Mouse (Mus musculus) myocyte (in vitro differentiated cells): ENCODE results near the gene Zfp106. TPM values are rescaled to one million over a fixed set of nuclear protein-coding genes. Genes with fewer than 3 reads are reported as not detected.

Experiments used
- H3K27me3 ChIP-seq: one replicate; pipeline ENCODE4 v1.6.1; 2011; ENCODE audit not compliant: control insufficient read depth, insufficient read depth, insufficient read length
- H3K36me3 ChIP-seq: one replicate; pipeline ENCODE4 v1.6.1; 2011; ENCODE audit not compliant: control insufficient read depth, insufficient read depth
- H3K4me2 ChIP-seq: one replicate; pipeline ENCODE4 v1.6.1; 2011; ENCODE audit warnings: low read depth, control low read depth
- H3K4me3 ChIP-seq: one replicate; pipeline ENCODE4 v1.5.1; 2011; ENCODE audit warnings: mild to moderate bottlenecking, control low read depth, moderate library complexity
- H3K79me2 ChIP-seq: one replicate; pipeline ENCODE4 v1.6.1; 2011; ENCODE audit not compliant: control insufficient read depth, insufficient read depth
- H3ac ChIP-seq: one replicate; pipeline ENCODE4 v1.6.1; 2011; ENCODE audit not compliant: control insufficient read depth, insufficient read length
- CEBPB ChIP-seq: IDR thresholded peaks from 2 replicates; pipeline ENCODE4 v1.6.1; 2011; ENCODE audit warnings: mild to moderate bottlenecking, moderate library complexity; ENCODE audit not compliant: poor library complexity, insufficient read depth, severe bottlenecking
- E2F4 ChIP-seq: IDR thresholded peaks from one replicate; pipeline ENCODE4 v1.6.1; 2011; ENCODE audit warnings: mild to moderate bottlenecking, control low read depth, moderate library complexity; ENCODE audit not compliant: insufficient read depth
- MAX ChIP-seq: IDR thresholded peaks from one replicate; pipeline ENCODE4 v1.6.1; 2011; ENCODE audit warnings: low read depth, mild to moderate bottlenecking, control low read depth
- MYOD1 ChIP-seq, 3 experiments: IDR thresholded peaks; one replicate each; pipeline ENCODE4 v1.6.1; 2011; ENCODE audit warnings: control low read depth in 2 of 3, low read depth in 2 of 3, mild to moderate bottlenecking in 2 of 3, moderate library complexity in 1 of 3; ENCODE audit not compliant: insufficient read length in 2 of 3, control insufficient read depth in 1 of 3
- MYOG ChIP-seq, 3 experiments: IDR thresholded peaks; one replicate each; pipeline ENCODE4 v1.6.1; 2011; ENCODE audit warnings: control low read depth in 2 of 3, low read depth in 2 of 3, mild to moderate bottlenecking in 2 of 3; ENCODE audit not compliant: insufficient read length in 2 of 3, control insufficient read depth in 1 of 3, insufficient read depth in 1 of 3
- POLR2A ChIP-seq: IDR thresholded peaks from one replicate; pipeline ENCODE4 v1.6.1; 2011; ENCODE audit warnings: low read depth, mild to moderate bottlenecking, control low read depth, moderate library complexity; ENCODE audit not compliant: insufficient read length
- POLR2AphosphoS2 ChIP-seq: IDR thresholded peaks from one replicate; pipeline ENCODE4 v1.6.1; 2011; ENCODE audit warnings: low read depth, control low read depth; ENCODE audit not compliant: insufficient read length
- REST ChIP-seq: IDR thresholded peaks from one replicate; pipeline ENCODE4 v1.6.1; 2011; ENCODE audit warnings: mild to moderate bottlenecking, control low read depth, moderate library complexity; ENCODE audit not compliant: insufficient read depth, insufficient read length
- SRF ChIP-seq: IDR thresholded peaks from one replicate; pipeline ENCODE4 v1.6.1; 2011; ENCODE audit warnings: low read depth; ENCODE audit not compliant: control insufficient read depth, insufficient read length
- TCF12 ChIP-seq: IDR thresholded peaks from one replicate; pipeline ENCODE4 v1.6.1; 2011; ENCODE audit warnings: mild to moderate bottlenecking, control low read depth; ENCODE audit not compliant: poor library complexity, insufficient read depth, severe bottlenecking
- TCF3 ChIP-seq: IDR thresholded peaks from one replicate; pipeline ENCODE4 v1.6.1; 2011; ENCODE audit warnings: low read depth, control low read depth; ENCODE audit not compliant: insufficient read length
- USF1 ChIP-seq: IDR thresholded peaks from one replicate; pipeline ENCODE4 v1.6.1; 2011; ENCODE audit warnings: low read depth, mild to moderate bottlenecking, control low read depth, moderate library complexity
- polyA plus RNA-seq: library from polyadenylated mRNA; unstranded; fragments of >200 nt; fragmentation: generic; extraction: Trizol; gene quantifications from one replicate; pipeline ENCODE4 v1.2.1, GENCODE M21; 2012; ENCODE audit warnings: missing spikeins

Gene Zfp106
- polyA plus RNA-seq, 1 experiment = 94.6 TPM

GRCm38 (mm10) chr2:120526771-120527170 is 36.9 kb downstream of the Zfp106 start:
- Histone ChIP-seq H3ac (no peak overlapping the region), H3K79me2 (peaks cover 5% of the 10 kb centered on the region), H3K4me2 (no peak overlapping the region), H3K36me3 (peaks cover 61% of the 10 kb centered on the region), H3K4me3 (no peak overlapping the region), H3K27me3 (no peaks in the 10 kb centered on the region)
- TF ChIP-seq REST (no peak), TCF12 (no peak), MYOG (IDR thresholded peaks at IDR 0.05; ENCODE audit: control insufficient read depth in 1 of 3, insufficient read depth in 1 of 3, insufficient read length in 2 of 3, low read depth in 2 of 3) (no peak), POLR2AphosphoS2 (no peak), MAX (no peak), CEBPB (no peak), USF1 (no peak), TCF3 (no peak), SRF (no peak), E2F4 (no peak), MYOD1 (IDR thresholded peaks at IDR 0.05; ENCODE audit: control insufficient read depth in 1 of 3, insufficient read length in 2 of 3, low read depth in 2 of 3) (no peak)

GRCm38 (mm10) chr2:120518547-120519210 is 45.0 kb downstream of the Zfp106 start:
- TF ChIP-seq REST (no peak), E2F4 (no peak), TCF3 (no peak), USF1 (no peak), POLR2A (no peak), SRF (no peak)
- Histone ChIP-seq H3K79me2 (no peaks in the 10 kb centered on the region), H3K4me2 (no peak overlapping the region), H3K4me3 (no peak overlapping the region), H3K36me3 (peaks cover 69% of the 10 kb centered on the region), H3ac (no peak overlapping the region), H3K27me3 (no peaks in the 10 kb centered on the region)

GRCm38 (mm10) chr2:120514181-120514580 is 49.5 kb downstream of the Zfp106 start:
- Histone ChIP-seq H3K4me3 (no peak overlapping the region), H3K27me3 (no peaks in the 10 kb centered on the region)
- TF ChIP-seq TCF3 (no peak), MYOG (IDR thresholded peaks at IDR 0.05; ENCODE audit: control insufficient read depth in 1 of 3, insufficient read depth in 1 of 3, insufficient read length in 2 of 3, low read depth in 2 of 3) (no peak), REST (no peak), POLR2A (no peak)

GRCm38 (mm10) chr2:120503992-120504391 is 59.7 kb downstream of the Zfp106 start:
- H3K4me3 ChIP-seq = no peak overlapping the region
- no peak overlapping the region for H3K4me2 ChIP-seq
- no peaks in the 10 kb centered on the region for H3K79me2 ChIP-seq
- peaks cover 7% of the 10 kb centered on the region for H3K36me3 ChIP-seq
- H3K27me3 ChIP-seq = no peaks in the 10 kb centered on the region
- TF ChIP-seq TCF3 (no peak), CEBPB (no peak), SRF (no peak), TCF12 (no peak), POLR2AphosphoS2 (no peak), MYOD1 (IDR thresholded peaks at IDR 0.05; ENCODE audit: control insufficient read depth in 1 of 3, insufficient read length in 2 of 3, low read depth in 2 of 3) (no peak), E2F4 (no peak), POLR2A (no peak), REST (no peak), USF1 (no peak), MAX (no peak), MYOG (IDR thresholded peaks at IDR 0.05; ENCODE audit: control insufficient read depth in 1 of 3, insufficient read depth in 1 of 3, insufficient read length in 2 of 3, low read depth in 2 of 3) (no peak)
- H3ac ChIP-seq = no peak overlapping the region

More at GRCm38 (mm10) chr2:120514181-120514580, 49.5 kb downstream of the Zfp106 start:
- Histone ChIP-seq H3ac (no peak overlapping the region), H3K79me2 (no peaks in the 10 kb centered on the region), H3K4me2 (no peak overlapping the region), H3K36me3 (peaks cover 72% of the 10 kb centered on the region)

GRCm38 (mm10) chr2:120503094-120503493 is 60.5 kb downstream of the Zfp106 start:
- peaks cover 7% of the 10 kb centered on the region for H3K36me3 ChIP-seq
- no peak overlapping the region for H3K4me3 ChIP-seq
- H3K4me2 ChIP-seq = no peak overlapping the region
- H3K27me3 ChIP-seq = no peaks in the 10 kb centered on the region
- no peak for TF ChIP-seq E2F4
- peak; percentile 83 for TF ChIP-seq POLR2AphosphoS2
- H3K79me2 ChIP-seq = no peaks in the 10 kb centered on the region
- no peak overlapping the region for H3ac ChIP-seq
